Mouse (Mus musculus) kidney, adult 2 months (tissue): Measurements from ENCODE around the gene Wfdc15a. TPM values are rescaled to one million over a fixed set of nuclear protein-coding genes. Genes with fewer than 3 reads are reported as not detected.

Experiments
- DNase-seq: peaks from one replicate; pipeline ENCODE4 v3.0.0; 2021
- H3K27ac ChIP-seq: fragments of 200-500 bp; 2 replicates; pipeline ENCODE4 v1.5.1; 2012; ENCODE audit warnings: low read depth, low read length, control low read depth, inconsistent platforms; ENCODE audit not compliant: insufficient read depth
- H3K27me3 ChIP-seq: fragments of 200-500 bp; replicated peaks from 2 replicates; pipeline ENCODE4 v1.6.1; 2012; ENCODE audit warnings: mild to moderate bottlenecking, moderate library complexity, low read length, inconsistent platforms; ENCODE audit not compliant: control insufficient read depth, insufficient read depth
- H3K36me3 ChIP-seq: fragments of 200-500 bp; 2 replicates; pipeline ENCODE4 v1.6.1; 2012; ENCODE audit warnings: mild to moderate bottlenecking, moderate library complexity, low read length, inconsistent platforms; ENCODE audit not compliant: control insufficient read depth, insufficient read depth
- H3K4me1 ChIP-seq: fragments of 200-500 bp; 2 replicates; pipeline ENCODE4 v1.6.1; 2011; ENCODE audit warnings: low read length; ENCODE audit not compliant: control insufficient read depth, insufficient read depth
- H3K4me3 ChIP-seq: fragments of 200-500 bp; 2 replicates; pipeline ENCODE4 v1.5.1; 2011; ENCODE audit warnings: mild to moderate bottlenecking, low read depth, low read length, control low read depth; ENCODE audit not compliant: insufficient read depth
- CTCF ChIP-seq: fragments of 200-500 bp; conservative IDR thresholded peaks from 2 replicates; pipeline ENCODE4 v1.5.1; 2011; ENCODE audit warnings: low read depth, mild to moderate bottlenecking, control low read depth, low read length, moderate library complexity, mixed read lengths; ENCODE audit not compliant: insufficient read depth, insufficient read length
- POLR2A ChIP-seq: fragments of 200-500 bp; IDR thresholded peaks from one replicate; pipeline ENCODE4 v1.6.1; 2011; ENCODE audit warnings: low read depth, low read length, control low read depth
- WGBS: fragments of 180-500 bp; shearing (Covaris S2); methylation state at CpG from one replicate; pipeline ENCODE4 v1.1.7; 2018; 5-methylcytosine and 5-hydroxymethylcytosine counted together
- polyA plus RNA-seq: library from polyadenylated mRNA; depleted of rRNA; stranded (reverse); fragments of >200 nt; gene quantifications from 2 replicates; pipeline ENCODE4 v1.2.3, GENCODE M21; 2012

Wfdc15a gene
- polyA plus RNA-seq, 1 experiment, result 0.20 TPM

GRCm38 (mm10) chr2:164188722-164189121 is 11.2 kb downstream of the Wfdc15a start:
- DNase-seq, result no peak
- TF ChIP-seq POLR2A, result no peak
- peak; percentile 62 for TF ChIP-seq CTCF
- H3K4me1 ChIP-seq, result no peaks in the 10 kb centered on the region
- H3K36me3 ChIP-seq, result no peaks in the 10 kb centered on the region
- H3K27ac ChIP-seq, result no peak overlapping the region
- no peak overlapping the region for H3K4me3 ChIP-seq
- H3K27me3 ChIP-seq, result no peaks in the 10 kb centered on the region
- 20% methylated on average over 5 of the region's 5 CpGs for WGBS

- Histone ChIP-seq H3K36me3 (no peaks in the 10 kb centered on the region), H3K4me3 (no peak overlapping the region), H3K4me1 (no peaks in the 10 kb centered on the region), H3K27ac (no peak overlapping the region), H3K27me3 (no peaks in the 10 kb centered on the region)
- 53% methylated on average over 9 of the region's 9 CpGs for WGBS
- no peak for DNase-seq
- TF ChIP-seq CTCF (no peak), POLR2A (no peak)
Observed at GRCm38 (mm10) chr2:164184145-164184719, 15.7 kb downstream of the Wfdc15a start.

GRCm38 (mm10) chr2:164183340-164183739 is 16.6 kb downstream of the Wfdc15a start:
- Histone ChIP-seq H3K27me3 (no peaks in the 10 kb centered on the region), H3K4me3 (no peak overlapping the region), H3K36me3 (no peaks in the 10 kb centered on the region), H3K4me1 (no peaks in the 10 kb centered on the region), H3K27ac (no peak overlapping the region)
- TF ChIP-seq POLR2A, result no peak
- TF ChIP-seq CTCF, result no peak
- peak; percentile 31 for DNase-seq
- WGBS, result 50% methylated on average over 9 of the region's 9 CpGs

GRCm38 (mm10) chr2:164182692-164183255 is 17.2 kb downstream of the Wfdc15a start, which contains the start of gene Wfdc5:
Gene Wfdc5 (minus strand): TSS chr2:164182742.
- TF ChIP-seq CTCF, result no peak
- no peak for TF ChIP-seq POLR2A
- WGBS, result 70% methylated on average over 7 of the region's 7 CpGs
- no peak within 1 kb of the TSS for H3K4me3 ChIP-seq
- H3K27ac ChIP-seq, result no peak within 1 kb of the TSS
- H3K36me3 ChIP-seq, result no peaks in the 10 kb centered on the region
- no peaks in the 10 kb centered on the region for H3K4me1 ChIP-seq
- no peaks in the 10 kb centered on the region for H3K27me3 ChIP-seq
- no peak for DNase-seq

- no peak for DNase-seq
- Histone ChIP-seq H3K4me1 (no peaks in the 10 kb centered on the region), H3K27me3 (no peaks in the 10 kb centered on the region), H3K36me3 (no peaks in the 10 kb centered on the region), H3K4me3 (no peak overlapping the region), H3K27ac (no peak overlapping the region)
- TF ChIP-seq CTCF, result no peak
- TF ChIP-seq POLR2A, result no peak
- WGBS, result 77% methylated on average over 4 of the region's 4 CpGs
Observed at GRCm38 (mm10) chr2:164180770-164181169, 19.2 kb downstream of the Wfdc15a start.

GRCm38 (mm10) chr2:164180124-164180523 is 19.8 kb downstream of the Wfdc15a start:
- H3K36me3 ChIP-seq, result no peaks in the 10 kb centered on the region
- TF ChIP-seq CTCF, result peak; percentile 53
- TF ChIP-seq POLR2A, result no peak
- H3K4me1 ChIP-seq, result no peaks in the 10 kb centered on the region
- peak; percentile 37 for DNase-seq
- no peak overlapping the region for H3K27ac ChIP-seq
- H3K4me3 ChIP-seq, result no peak overlapping the region
- no peaks in the 10 kb centered on the region for H3K27me3 ChIP-seq
- 48% methylated on average over 3 of the region's 3 CpGs for WGBS

GRCm38 (mm10) chr2:164177831-164178230 is 22.1 kb downstream of the Wfdc15a start:
- TF ChIP-seq POLR2A (no peak), CTCF (no peak)
- Histone ChIP-seq H3K4me3 (no peak overlapping the region), H3K27me3 (no peaks in the 10 kb centered on the region), H3K4me1 (no peaks in the 10 kb centered on the region), H3K36me3 (no peaks in the 10 kb centered on the region), H3K27ac (no peak overlapping the region)
- no peak for DNase-seq
- WGBS, result 65% methylated on average over 5 of the region's 5 CpGs
